Mouse (Mus musculus): ENCODE results near the gene Flt1. TPM values are rescaled to one million over a fixed set of nuclear protein-coding genes. Genes with fewer than 3 reads are reported as not detected.

The Flt1 gene
- 5.8 and 7.0 TPM in 2 replicates for polyA plus RNA-seq (2015; fragmentation: Nextera tagmentation; extraction: Ambion mirVana)

DNA sequence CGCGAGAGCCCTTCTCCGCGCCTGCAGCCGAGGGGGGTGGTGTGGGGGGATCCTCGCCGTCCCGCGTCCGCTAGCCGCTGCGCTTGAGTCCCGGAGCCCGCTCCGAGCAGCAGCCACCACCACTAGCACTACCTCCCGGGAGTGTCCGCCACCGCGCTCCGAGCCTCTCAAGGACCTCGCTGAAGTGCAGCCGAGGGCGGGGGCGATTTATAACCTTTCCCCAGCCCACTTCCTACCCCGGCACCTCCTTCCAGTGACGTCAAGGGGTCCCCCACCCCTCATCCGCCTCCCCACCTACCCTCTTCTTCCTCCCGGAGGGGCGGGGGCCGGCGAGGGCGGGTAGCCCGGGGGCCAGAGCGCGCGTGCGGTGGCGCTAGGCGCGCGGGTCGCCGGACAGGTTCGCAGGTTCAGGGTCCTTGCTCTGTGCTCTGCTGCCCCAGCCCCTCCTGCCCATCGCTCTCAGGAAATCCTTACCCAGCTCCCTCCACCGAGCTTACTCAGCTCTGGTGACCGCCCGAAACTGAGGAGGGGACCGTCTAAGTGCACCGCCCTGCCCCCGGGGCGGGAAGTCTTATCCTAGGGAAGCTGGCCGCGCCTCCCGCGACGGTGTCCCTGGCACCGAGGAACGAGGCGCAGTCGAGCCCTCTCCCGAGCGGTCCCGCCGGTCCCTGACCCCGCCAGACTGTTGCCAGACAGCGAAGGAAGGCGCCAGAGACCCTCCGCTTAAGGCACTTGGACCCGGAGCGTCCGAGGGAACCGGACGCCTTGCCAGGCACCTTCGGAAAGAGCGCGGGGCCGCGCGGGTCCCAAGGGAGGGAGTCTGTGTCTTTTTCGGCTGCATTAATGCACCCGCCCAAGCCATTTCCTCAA is at the start of gene Flt1:
TSS of gene Flt1 (minus strand) at position 181 of the 870 bp plus-strand sequence.
- TF ChIP-seq CTCF (IDR thresholded peaks at IDR 0.05; ENCODE audit: low read depth), result no peak
- Histone ChIP-seq H3K36me3 (ENCODE audit: control insufficient read depth, insufficient read depth) (no peaks in the 10 kb centered on the region), H3K4me3 (ENCODE audit: low read depth, low read length) (peak within 1 kb of the TSS; percentile 44), H3K9me3 (ENCODE audit: control insufficient read depth) (no peaks in the 10 kb centered on the region), H3K4me2 (replicated peaks; ENCODE audit: low read depth) (peak within 1 kb of the TSS; percentile 65), H3K4me1 (replicated peaks; ENCODE audit: control insufficient read depth, insufficient read depth, low read length) (0 out of 2 replicates have a peak, but pooled peaks cover 3% of the 10 kb centered on the region), H3K27ac (ENCODE audit: low read depth, low read length) (peak within 1 kb of the TSS; percentile 21), H3K9ac (ENCODE audit: low read depth, low read length) (0 out of 2 replicates have a peak within 1 kb of the TSS, but pooled peaks have one; percentile 8), H3K27me3 (replicated peaks; ENCODE audit: control insufficient read depth, insufficient read depth, low read length) (peaks cover 63% of the 10 kb centered on the region)
- under 1% methylated on average over 56 of the region's 82 CpGs for WGBS
- ATAC-seq, result peak; percentile 25; the same call in 1 of the 2 replicates

- Histone ChIP-seq H3K4me3 (ENCODE audit: low read depth, low read length) (no peak overlapping the region), H3K9me3 (ENCODE audit: control insufficient read depth) (no peaks in the 10 kb centered on the region), H3K4me2 (replicated peaks; ENCODE audit: low read depth) (no peak overlapping the region), H3K27me3 (replicated peaks; ENCODE audit: control insufficient read depth, insufficient read depth, low read length) (no peaks in the 10 kb centered on the region), H3K9ac (ENCODE audit: low read depth, low read length) (no peak overlapping the region), H3K4me1 (replicated peaks; ENCODE audit: control insufficient read depth, insufficient read depth, low read length) (no peaks in the 10 kb centered on the region), H3K27ac (ENCODE audit: low read depth, low read length) (no peak overlapping the region), H3K36me3 (ENCODE audit: control insufficient read depth, insufficient read depth) (no peaks in the 10 kb centered on the region)
- WGBS, result 71% methylated on average over 7 of the region's 7 CpGs
- ATAC-seq, result no peak
- TF ChIP-seq CTCF (IDR thresholded peaks at IDR 0.05; ENCODE audit: low read depth), result no peak
Observed at GRCm38 (mm10) chr5:147775222-147775621, 49.4 kb upstream of the Flt1 start.

- Histone ChIP-seq H3K4me3 (ENCODE audit: low read depth, low read length) (no peak overlapping the region), H3K36me3 (ENCODE audit: control insufficient read depth, insufficient read depth) (no peaks in the 10 kb centered on the region), H3K27me3 (replicated peaks; ENCODE audit: control insufficient read depth, insufficient read depth, low read length) (no peaks in the 10 kb centered on the region), H3K4me2 (replicated peaks; ENCODE audit: low read depth) (no peak overlapping the region), H3K9me3 (ENCODE audit: control insufficient read depth) (no peaks in the 10 kb centered on the region), H3K4me1 (replicated peaks; ENCODE audit: control insufficient read depth, insufficient read depth, low read length) (no peaks in the 10 kb centered on the region), H3K9ac (ENCODE audit: low read depth, low read length) (no peak overlapping the region), H3K27ac (ENCODE audit: low read depth, low read length) (no peak overlapping the region)
- ATAC-seq, result no peak
- 66% methylated on average over 6 of the region's 6 CpGs for whole genome bisulfite sequencing
- TF ChIP-seq CTCF (IDR thresholded peaks at IDR 0.05; ENCODE audit: low read depth), result no peak
Observed at GRCm38 (mm10) chr5:147769918-147770317, 44.1 kb upstream of the Flt1 start.

GRCm38 (mm10) chr5:147764061-147764460 is 38.2 kb upstream of the Flt1 start:
- WGBS, result 91% methylated on average over 4 of the region's 4 CpGs
- H3K9me3 ChIP-seq (ENCODE audit: control insufficient read depth), result no peaks in the 10 kb centered on the region
- no peak for TF ChIP-seq CTCF (IDR thresholded peaks at IDR 0.05; ENCODE audit: low read depth)
- H3K27ac ChIP-seq (ENCODE audit: low read depth, low read length), result no peak overlapping the region
- H3K4me2 ChIP-seq (replicated peaks; ENCODE audit: low read depth), result no peak overlapping the region
- H3K4me1 ChIP-seq (replicated peaks; ENCODE audit: control insufficient read depth, insufficient read depth, low read length), result no peaks in the 10 kb centered on the region; the same call in 1 of the 2 replicates
- H3K9ac ChIP-seq (ENCODE audit: low read depth, low read length), result no peak overlapping the region
- no peaks in the 10 kb centered on the region for H3K27me3 ChIP-seq (replicated peaks; ENCODE audit: control insufficient read depth, insufficient read depth, low read length)
- H3K4me3 ChIP-seq (ENCODE audit: low read depth, low read length), result no peak overlapping the region
- ATAC-seq, result no peak
- no peaks in the 10 kb centered on the region for H3K36me3 ChIP-seq (ENCODE audit: control insufficient read depth, insufficient read depth)

DNA sequence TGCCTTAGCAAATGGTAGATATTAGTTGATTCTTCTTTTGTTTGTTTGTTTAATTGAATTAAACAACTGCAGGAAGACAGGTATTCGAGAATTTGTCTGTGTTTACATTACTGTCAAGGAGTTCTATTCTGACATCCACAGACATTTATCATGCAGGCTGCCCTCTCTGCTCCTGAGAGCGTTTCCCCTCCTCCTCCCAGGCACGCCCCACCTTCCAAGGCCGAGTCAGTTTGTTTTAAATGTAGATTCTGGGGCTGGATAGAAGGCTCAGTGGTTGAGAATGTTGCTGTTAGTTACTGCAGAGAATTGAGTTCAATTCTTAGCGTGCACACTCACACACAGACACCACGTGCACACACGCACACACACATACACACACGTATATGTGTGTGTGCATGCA is 36.2 kb upstream of the Flt1 start:
- no peak for TF ChIP-seq CTCF (IDR thresholded peaks at IDR 0.05; ENCODE audit: low read depth)
- no peak overlapping the region for H3K4me3 ChIP-seq (ENCODE audit: low read depth, low read length)
- no peaks in the 10 kb centered on the region for H3K9me3 ChIP-seq (ENCODE audit: control insufficient read depth)
- no peak overlapping the region for H3K4me2 ChIP-seq (replicated peaks; ENCODE audit: low read depth)
- 20% methylated on average over 8 of the region's 8 CpGs for WGBS
- no peak overlapping the region for H3K27ac ChIP-seq (ENCODE audit: low read depth, low read length)
- H3K9ac ChIP-seq (ENCODE audit: low read depth, low read length), result no peak overlapping the region
- H3K36me3 ChIP-seq (ENCODE audit: control insufficient read depth, insufficient read depth), result no peaks in the 10 kb centered on the region
- no peak for ATAC-seq
- H3K27me3 ChIP-seq (replicated peaks; ENCODE audit: control insufficient read depth, insufficient read depth, low read length), result no peaks in the 10 kb centered on the region
- no peaks in the 10 kb centered on the region; the same call in 1 of the 2 replicates for H3K4me1 ChIP-seq (replicated peaks; ENCODE audit: control insufficient read depth, insufficient read depth, low read length)

DNA sequence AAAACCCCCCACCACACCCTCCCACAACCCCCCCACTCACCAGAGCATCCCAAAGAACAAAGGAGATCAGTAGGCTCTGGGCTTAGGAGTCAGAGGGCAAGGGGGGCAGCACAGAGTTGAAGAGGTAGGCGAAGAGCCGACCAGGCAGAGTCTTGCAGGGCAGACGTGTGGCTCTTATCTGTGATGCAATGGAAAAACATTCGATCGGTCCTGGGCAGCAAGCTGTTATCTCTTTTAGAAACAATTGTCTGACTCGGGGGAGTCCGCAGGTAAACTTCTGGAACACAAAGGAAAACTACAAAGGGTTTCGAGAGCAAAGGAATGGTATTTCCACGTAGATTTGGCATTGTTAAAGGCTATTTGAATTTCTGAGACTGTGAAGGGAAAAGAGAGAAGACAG is 35.5 kb upstream of the Flt1 start:
- no peak for ATAC-seq

More for the DNA sequence above, 35.5 kb upstream of the Flt1 start:
- no peak overlapping the region for H3K9ac ChIP-seq (ENCODE audit: low read depth, low read length)
- H3K4me1 ChIP-seq (replicated peaks; ENCODE audit: control insufficient read depth, insufficient read depth, low read length), result no peaks in the 10 kb centered on the region; the same call in 1 of the 2 replicates
- no peaks in the 10 kb centered on the region for H3K36me3 ChIP-seq (ENCODE audit: control insufficient read depth, insufficient read depth)
- no peak for TF ChIP-seq CTCF (IDR thresholded peaks at IDR 0.05; ENCODE audit: low read depth)
- no peak overlapping the region for H3K27ac ChIP-seq (ENCODE audit: low read depth, low read length)
- no peak overlapping the region for H3K4me3 ChIP-seq (ENCODE audit: low read depth, low read length)
- H3K9me3 ChIP-seq (ENCODE audit: control insufficient read depth), result no peaks in the 10 kb centered on the region
- no peak overlapping the region for H3K4me2 ChIP-seq (replicated peaks; ENCODE audit: low read depth)
- WGBS, result 14% methylated on average over 9 of the region's 9 CpGs
- H3K27me3 ChIP-seq (replicated peaks; ENCODE audit: control insufficient read depth, insufficient read depth, low read length), result no peaks in the 10 kb centered on the region
